Mouse (Mus musculus) central nervous system, embryonic 18 days (tissue): ENCODE results near the gene C3. TPM values are rescaled to one million over a fixed set of nuclear protein-coding genes. Genes with fewer than 3 reads are reported as not detected.

Experiments
- polyA plus RNA-seq: library from polyadenylated mRNA; depleted of rRNA; stranded (reverse); fragments of >200 nt; gene quantifications from 2 replicates; pipeline ENCODE4 v1.2.3, GENCODE M21; 2012; rRNA removed

The C3 gene
- 1.5 and 3.6 TPM in 2 replicates for polyA plus RNA-seq

DNA sequence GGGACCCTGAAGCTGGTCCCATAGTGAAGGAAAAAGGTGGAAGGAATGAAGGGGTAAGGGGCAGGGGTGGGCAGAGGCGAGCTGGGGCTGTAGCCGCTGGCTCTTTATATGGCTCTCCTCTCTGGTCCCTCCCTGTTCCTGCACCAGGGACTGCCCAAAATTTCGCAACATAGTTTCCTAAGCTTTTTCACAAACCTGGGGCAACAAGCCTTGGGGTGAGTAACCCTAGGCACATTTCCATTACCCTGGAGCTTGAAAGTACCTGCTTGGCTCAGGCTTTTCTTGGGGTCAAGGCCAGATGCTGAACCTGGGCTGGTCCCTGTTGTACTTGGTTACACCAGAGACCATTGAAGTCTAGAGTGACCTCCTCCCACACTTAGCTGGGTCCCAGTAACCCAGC is at the start of gene C3:
C3 (minus strand) TSS at position 123 of the 400 bp plus-strand sequence.

DNA sequence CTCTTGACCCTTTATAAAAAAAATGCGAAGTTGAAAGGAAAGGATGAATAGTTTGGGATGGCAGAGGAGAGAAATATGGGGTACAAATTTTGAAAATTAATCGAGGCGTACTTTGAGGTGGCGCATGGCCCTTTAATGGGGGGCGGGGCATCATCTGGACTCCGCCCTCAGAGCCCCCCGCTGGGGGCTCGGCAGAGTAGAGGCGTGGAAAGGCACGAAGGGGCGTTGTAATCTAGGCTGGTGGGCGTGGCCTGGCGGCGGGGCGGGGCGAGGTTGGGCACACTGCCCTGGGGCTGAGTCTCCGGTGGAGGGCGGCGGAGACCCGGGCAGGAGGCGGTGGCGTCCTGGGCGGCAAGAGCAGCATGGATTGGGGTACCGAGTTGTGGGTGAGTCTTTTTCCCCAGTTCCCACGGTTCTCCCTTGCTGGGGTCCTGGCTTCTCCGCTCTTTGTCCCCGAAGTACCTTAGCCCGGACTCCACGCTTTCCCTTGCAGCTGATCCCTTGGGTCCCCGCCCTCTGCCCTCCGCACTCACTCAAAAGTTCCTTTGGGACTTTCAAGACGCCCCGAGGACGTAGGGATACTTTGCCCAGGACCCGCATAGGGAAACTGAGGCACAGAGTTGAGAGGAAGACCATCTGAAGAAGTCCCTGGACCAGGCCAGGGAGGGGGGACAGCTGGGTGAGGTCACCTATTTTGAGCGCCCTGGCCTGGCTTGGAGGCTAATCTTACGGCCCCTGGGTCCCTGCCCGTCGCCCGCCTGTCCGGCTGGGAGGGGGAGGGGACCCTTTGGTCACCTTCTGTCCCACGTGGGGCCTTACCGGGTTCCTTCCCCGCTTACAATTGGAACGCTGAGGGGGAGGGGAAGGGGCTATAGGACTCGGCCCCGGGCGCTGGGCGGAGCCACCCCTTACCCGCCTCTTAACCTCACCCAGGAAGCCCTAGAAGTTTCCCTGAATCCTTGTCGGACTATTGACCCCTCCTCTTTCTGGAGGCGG is 21.5 kb upstream of the C3 start, which contains the start of gene Trip10:
Trip10 (plus strand) TSS at position 270 of the 996 bp plus-strand sequence.

DNA sequence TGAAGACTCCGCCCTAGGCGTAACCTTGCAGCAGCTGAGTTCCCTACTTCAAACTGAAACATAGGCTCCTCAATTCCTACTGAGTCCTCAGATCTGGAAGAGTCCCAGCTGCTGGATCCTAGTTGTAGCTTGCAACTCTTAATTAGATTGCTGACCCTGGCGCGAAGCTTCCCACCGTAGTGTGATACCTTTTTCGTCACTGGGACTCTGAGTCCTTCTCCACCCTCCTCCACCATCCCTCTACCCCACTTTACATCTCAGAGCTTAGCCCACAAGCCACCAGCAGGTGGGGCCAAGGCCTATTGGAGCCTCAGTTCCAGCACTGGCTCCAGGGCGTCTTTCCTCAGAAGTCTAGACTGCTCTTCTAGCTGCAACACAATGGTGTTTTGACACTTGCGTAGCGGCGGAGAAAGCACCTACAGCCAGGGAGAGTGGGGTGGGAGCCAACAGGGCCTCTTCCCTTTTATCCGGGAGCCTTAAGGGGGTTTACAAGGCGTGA is 20.3 kb upstream of the C3 start, which contains the start of gene Gpr108:
Gpr108 (minus strand) TSS at position 246 of the 499 bp plus-strand sequence.

DNA sequence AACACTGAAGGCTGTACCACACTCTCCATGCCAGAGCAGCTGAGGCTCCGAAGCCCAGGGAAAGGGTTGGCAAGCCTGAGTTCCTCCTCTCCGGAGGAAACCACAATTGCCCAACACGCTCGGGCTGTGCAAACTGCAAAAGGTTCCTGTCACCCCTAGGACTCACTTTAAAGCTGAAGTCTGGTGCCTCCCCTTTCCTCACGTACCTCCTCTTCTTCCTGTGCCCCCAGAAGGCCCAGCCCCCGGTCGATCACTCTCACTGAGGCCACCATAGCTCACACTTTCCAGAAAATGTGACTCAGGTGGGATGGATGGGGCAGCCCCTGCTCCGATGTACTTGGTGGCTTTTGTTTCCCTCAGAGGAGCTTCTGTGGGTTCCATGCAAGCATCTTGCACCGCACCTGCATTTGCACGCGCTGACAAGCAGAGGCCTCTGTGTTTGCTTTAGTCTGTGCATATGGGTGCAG is 33.9 kb downstream of the C3 start, which contains the start of gene Tnfsf14:
Tnfsf14 (minus strand) TSS at position 137 of the 467 bp plus-strand sequence.

Other genes starting within 250 kb of the C3 start
- not detected in 2 replicates for gene Acer1, start 246.0 kb downstream of the C3 start, polyA plus RNA-seq
- gene Clpp, start 237.8 kb downstream of the C3 start, polyA plus RNA-seq: 147 and 151 TPM in 2 replicates
- 36.5 and 41.5 TPM in 2 replicates for gene Alkbh7, start 230.8 kb downstream of the C3 start, polyA plus RNA-seq
- 0.39 TPM in 1 of 2 replicates, not detected in the other for gene Pspn, start 228.1 kb downstream of the C3 start, polyA plus RNA-seq
- 80.5 and 81.7 TPM in 2 replicates for gene Gtf2f1, start 216.8 kb downstream of the C3 start, polyA plus RNA-seq
- gene Gm17949, start 216.7 kb downstream of the C3 start, polyA plus RNA-seq: 0.04 and 0.06 TPM in 2 replicates
- 69.3 and 75.7 TPM in 2 replicates for gene Khsrp, start 196.6 kb downstream of the C3 start, polyA plus RNA-seq
- 0.04 and 0.08 TPM in 2 replicates for gene Slc25a41, start 186.5 kb downstream of the C3 start, polyA plus RNA-seq
- gene Crb3, start 169.0 kb downstream of the C3 start, polyA plus RNA-seq: 3.5 TPM in 2 replicates
- gene Slc25a23, start 168.3 kb downstream of the C3 start, polyA plus RNA-seq: 99.8 and 105 TPM in 2 replicates
- 3.1 and 3.5 TPM in 2 replicates for gene Dennd1c, start 149.6 kb downstream of the C3 start, polyA plus RNA-seq
- 187 and 200 TPM in 2 replicates for gene Tubb4a, start 140.4 kb downstream of the C3 start, polyA plus RNA-seq
- gene Tnfsf9, start 122.8 kb downstream of the C3 start, polyA plus RNA-seq: 8.1 TPM in 2 replicates
- 0.84 and 0.88 TPM in 2 replicates for gene Cd70, start 78.4 kb downstream of the C3 start, polyA plus RNA-seq
- gene Tnfsf14, start 34.0 kb downstream of the C3 start, polyA plus RNA-seq: not detected in 2 replicates
- 16.3 and 16.7 TPM in 2 replicates for gene Gpr108, start 20.3 kb upstream of the C3 start, polyA plus RNA-seq
- gene Trip10, start 21.3 kb upstream of the C3 start, polyA plus RNA-seq: 10.2 and 11.1 TPM in 2 replicates
- 0.88 and 1.3 TPM in 2 replicates for gene Vav1, start 51.0 kb upstream of the C3 start, polyA plus RNA-seq
- gene Adgre1, start 130.6 kb upstream of the C3 start, polyA plus RNA-seq: 2.3 and 3.9 TPM in 2 replicates